Mouse (Mus musculus): Measurements from ENCODE around the gene Alkbh6. TPM values are rescaled to one million over a fixed set of nuclear protein-coding genes. Genes with fewer than 3 reads are reported as not detected.

Gene Alkbh6
- total and polyA plus RNA-seq, 3 experiments, result 16.2 to 24.6 TPM; not detected in 1

DNA sequence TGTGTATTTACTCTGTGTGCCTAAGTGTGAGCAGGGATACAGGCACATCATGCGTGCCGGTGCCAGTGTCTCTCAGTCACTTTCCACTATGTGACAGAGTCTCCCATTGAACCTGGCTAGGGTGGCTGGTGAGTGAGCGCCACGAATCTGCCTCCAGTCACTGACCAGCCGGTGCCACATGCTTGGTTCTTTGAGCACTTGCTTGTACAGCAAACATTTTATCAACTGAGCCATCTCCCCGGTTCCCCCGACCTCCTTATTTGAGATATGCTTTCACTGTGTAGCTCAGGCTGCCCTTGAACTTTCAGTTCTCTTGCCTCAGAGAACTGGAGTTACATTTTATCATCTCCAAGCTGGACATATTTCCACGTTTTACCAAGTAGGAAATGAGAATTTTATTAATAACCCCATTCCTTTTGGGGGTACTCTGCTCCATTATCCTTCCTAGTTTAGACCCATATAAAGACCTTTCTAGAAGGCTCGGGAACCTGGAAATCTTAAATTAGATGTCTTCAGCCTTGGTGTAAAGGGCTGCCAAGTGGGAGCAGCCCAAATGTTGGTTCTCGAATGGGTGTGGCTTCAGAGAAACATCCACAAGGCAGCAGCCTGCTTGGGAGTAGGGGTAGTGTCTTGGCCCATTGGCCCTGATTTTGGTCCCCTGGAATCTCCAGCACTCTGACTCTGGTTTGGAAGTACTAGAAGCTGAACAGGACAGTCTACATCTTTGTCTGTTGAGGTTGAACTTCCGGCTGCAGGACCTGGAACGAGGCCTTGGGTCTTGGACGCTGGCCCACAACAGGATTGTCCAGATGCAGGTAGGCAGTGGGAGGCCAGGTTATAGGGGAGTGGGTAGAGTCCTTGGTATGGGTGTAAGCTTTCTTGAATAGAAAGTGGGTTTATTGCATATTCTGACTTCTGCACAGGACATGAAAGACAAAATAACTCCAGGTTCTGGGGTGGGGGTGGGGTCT, 7.3 kb downstream of the Alkbh6 start:
- no peaks in the 10 kb centered on the region for H3K9me3 ChIP-seq (replicated peaks; ENCODE audit: insufficient read depth, low read length)
- peaks cover 0 to under 1% of the 10 kb centered on the region in 2 experiments; a peak in 2 of 4 replicates for H3K36me3 ChIP-seq (ENCODE audit: control insufficient read depth in 1 of 2, insufficient read depth in 2 of 2, low read length in 2 of 2)
- H3K27me3 ChIP-seq (ENCODE audit: control insufficient read depth in 1 of 2, insufficient read depth in 2 of 2, low read length in 2 of 2), result no peaks in the 10 kb centered on the region
- H3K79me2 ChIP-seq (ENCODE audit: control insufficient read depth, insufficient read depth, low read length, poor library complexity), result 0 out of 2 replicates have a peak, but pooled peaks cover 1% of the 10 kb centered on the region
- H3K4me1 ChIP-seq (ENCODE audit: control insufficient read depth in 1 of 2, insufficient read depth in 2 of 2, low read length in 2 of 2), result peaks cover 0 to 4% of the 10 kb centered on the region in 2 experiments; a peak in 1 of 4 replicates
- no peak for DNase-seq (ENCODE audit: low read depth, low spot score)
- H3K4me3 ChIP-seq (ENCODE audit: control insufficient read depth in 1 of 2, insufficient read depth in 1 of 2, low read depth in 2 of 2, low read length in 2 of 2), result no peak overlapping the region
- no peak overlapping the region for H3K27ac ChIP-seq (ENCODE audit: control insufficient read depth, low read depth, low read length)
- H3K9ac ChIP-seq (ENCODE audit: control insufficient read depth, low read depth, low read length, poor library complexity, severe bottlenecking), result no peak overlapping the region
- TF ChIP-seq TCF12 (IDR thresholded peaks at IDR 0.05; ENCODE audit: low read depth, low read length), result no peak
- no peak for TF ChIP-seq TBP (IDR thresholded peaks at IDR 0.05; ENCODE audit: low read depth, low read length)
- no peak for TF ChIP-seq HCFC1 (IDR thresholded peaks at IDR 0.05; ENCODE audit: low read depth, low read length)
- no peak for TF ChIP-seq MXI1 (IDR thresholded peaks at IDR 0.05; ENCODE audit: low read depth, low read length)
- no peak for TF ChIP-seq E2F4 (IDR thresholded peaks at IDR 0.05; ENCODE audit: borderline replicate concordance, low read depth, low read length)
- TF ChIP-seq MEF2A (IDR thresholded peaks at IDR 0.05; ENCODE audit: extremely low read depth, insufficient replicate concordance, low read depth, low read length, poor library complexity, severe bottlenecking), result no peak
- no peak for TF ChIP-seq ZMIZ1 (IDR thresholded peaks at IDR 0.05; ENCODE audit: low read depth, low read length)
- TF ChIP-seq USF2 (IDR thresholded peaks at IDR 0.05; ENCODE audit: borderline replicate concordance in 1 of 2, insufficient read depth in 1 of 2, low read depth in 1 of 2, low read length in 2 of 2), result no peak
- no peak for TF ChIP-seq RAD21 (IDR thresholded peaks at IDR 0.05; ENCODE audit: low read depth, low read length)
- TF ChIP-seq ZC3H11A (IDR thresholded peaks at IDR 0.05; ENCODE audit: low read depth, low read length), result no peak
- TF ChIP-seq UBTF (IDR thresholded peaks at IDR 0.05; ENCODE audit: borderline replicate concordance, insufficient read depth, low read depth, low read length), result no peak
- TF ChIP-seq RCOR1 (IDR thresholded peaks at IDR 0.05; ENCODE audit: low read depth, low read length), result no peak
- no peak for TF ChIP-seq SMC3 (IDR thresholded peaks at IDR 0.05; ENCODE audit: low read depth, low read length)
- no peak for TF ChIP-seq POLR2AphosphoS5 (IDR thresholded peaks at IDR 0.05; ENCODE audit: borderline replicate concordance, low read depth, low read length)
- TF ChIP-seq EP300 (IDR thresholded peaks at IDR 0.05; ENCODE audit: low read depth in 1 of 2, low read length in 2 of 2), result no peak
- TF ChIP-seq CTCF (IDR thresholded peaks at IDR 0.05 in 2 of 3, conservative IDR thresholded peaks at IDR 0.05 in 1 of 3; ENCODE audit: control insufficient read depth in 1 of 3, insufficient read depth in 1 of 3, low read depth in 2 of 3, low read length in 3 of 3, poor library complexity in 1 of 3, severe bottlenecking in 1 of 3), result no peak
- no peak for TF ChIP-seq POLR2AphosphoS2 (IDR thresholded peaks at IDR 0.05; ENCODE audit: low read length)

DNA sequence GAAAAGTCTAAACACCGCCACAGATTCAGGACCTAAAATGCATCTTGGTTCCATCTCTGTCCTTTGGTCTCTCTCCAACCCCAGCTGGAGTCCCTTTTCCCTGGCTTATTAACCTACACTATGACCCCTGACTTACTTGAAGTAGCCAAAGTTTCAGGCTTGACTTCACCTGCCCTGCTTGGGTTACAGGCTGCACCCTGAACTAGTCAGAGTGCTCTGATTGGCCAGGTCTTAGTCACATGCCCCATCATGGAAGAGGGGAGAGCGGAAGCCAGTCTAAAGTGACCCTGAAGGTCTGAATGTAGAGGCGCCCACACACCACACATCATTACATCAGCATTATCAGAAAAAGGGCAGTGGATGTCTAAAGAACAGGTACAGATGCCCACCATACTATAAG, 9.6 kb downstream of the Alkbh6 start:
- no peak overlapping the region for H3K4me3 ChIP-seq (ENCODE audit: control insufficient read depth in 1 of 2, insufficient read depth in 1 of 2, low read depth in 2 of 2, low read length in 2 of 2)
- no peaks in the 10 kb centered on the region for H3K9me3 ChIP-seq (replicated peaks; ENCODE audit: insufficient read depth, low read length)
- H3K9ac ChIP-seq (ENCODE audit: control insufficient read depth, low read depth, low read length, poor library complexity, severe bottlenecking), result no peak overlapping the region
- H3K36me3 ChIP-seq (ENCODE audit: control insufficient read depth in 1 of 2, insufficient read depth in 2 of 2, low read length in 2 of 2), result peaks cover 0 to 6% of the 10 kb centered on the region in 2 experiments; a peak in 2 of 4 replicates
- no peak for TF ChIP-seq GABPA (IDR thresholded peaks at IDR 0.05; ENCODE audit: low read depth, low read length)
- no peak for TF ChIP-seq MAZ (IDR thresholded peaks at IDR 0.05; ENCODE audit: low read depth, low read length)
- no peak for TF ChIP-seq JUND (IDR thresholded peaks at IDR 0.05; ENCODE audit: low read depth, low read length)
- TF ChIP-seq USF1 (IDR thresholded peaks at IDR 0.05; ENCODE audit: low read depth, low read length), result 0 out of 2 replicates have a peak, but pooled peaks have one; percentile 19
- no peak for TF ChIP-seq POLR2A (IDR thresholded peaks at IDR 0.05; ENCODE audit: control insufficient read depth in 1 of 2, insufficient read depth in 1 of 2, low read depth in 1 of 2, low read length in 2 of 2, poor library complexity in 1 of 2)
- TF ChIP-seq POLR2AphosphoS5 (IDR thresholded peaks at IDR 0.05; ENCODE audit: borderline replicate concordance, low read depth, low read length), result no peak
- no peak for TF ChIP-seq ZNF384 (IDR thresholded peaks at IDR 0.05; ENCODE audit: low read depth, low read length)
- no peak for TF ChIP-seq MEF2A (IDR thresholded peaks at IDR 0.05; ENCODE audit: extremely low read depth, insufficient replicate concordance, low read depth, low read length, poor library complexity, severe bottlenecking)
- peaks cover 7% of the 10 kb centered on the region; the same call in 1 of the 2 replicates for H3K79me2 ChIP-seq (ENCODE audit: control insufficient read depth, insufficient read depth, low read length, poor library complexity)
- no peak overlapping the region for H3K27ac ChIP-seq (ENCODE audit: control insufficient read depth, low read depth, low read length)
- peaks cover 0 to 7% of the 10 kb centered on the region in 2 experiments; a peak in 2 of 4 replicates for H3K4me1 ChIP-seq (ENCODE audit: control insufficient read depth in 1 of 2, insufficient read depth in 2 of 2, low read length in 2 of 2)
- DNase-seq (ENCODE audit: low read depth, low spot score), result no peak
- H3K27me3 ChIP-seq (ENCODE audit: control insufficient read depth in 1 of 2, insufficient read depth in 2 of 2, low read length in 2 of 2), result no peaks in the 10 kb centered on the region

Measured in MEL (cell line).